Mouse (Mus musculus): ENCODE data around the gene Nr6a1. TPM values are rescaled to one million over a fixed set of nuclear protein-coding genes. Genes with fewer than 3 reads are reported as not detected.

Nr6a1 gene
- polyA plus RNA-seq, 1 experiment from 2014 or later, result 2.0 TPM

DNA sequence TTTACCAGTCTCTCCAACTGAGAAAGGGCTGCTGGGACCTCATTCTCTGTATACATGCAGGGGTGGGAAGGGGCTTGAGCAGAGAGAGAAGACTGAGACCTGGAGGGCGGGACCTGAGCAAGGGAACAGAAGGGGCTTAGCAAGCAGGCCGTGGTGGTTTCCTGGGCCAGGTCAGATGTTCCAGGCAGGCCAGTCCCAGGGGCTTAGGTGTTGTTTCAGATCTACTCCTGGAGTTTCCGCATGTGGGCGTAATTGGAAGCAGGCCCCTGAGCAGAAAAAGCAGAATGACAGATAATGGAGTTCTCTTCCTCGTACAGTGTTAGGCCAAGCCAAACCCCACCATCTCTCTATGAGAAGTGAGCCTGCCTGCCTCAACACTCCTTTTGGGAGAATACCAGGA lies 7.4 kb upstream of the Nr6a1 start:
- no peak for ATAC-seq
- H3K36me3 ChIP-seq, result no peaks in the 10 kb centered on the region
- H3K4me3 ChIP-seq (replicated peaks), result no peak overlapping the region
- H3K9ac ChIP-seq (replicated peaks), result no peak overlapping the region
- peaks cover 25% of the 10 kb centered on the region for H3K4me1 ChIP-seq (replicated peaks)
- H3K9me3 ChIP-seq, result no peaks in the 10 kb centered on the region
- peaks cover 17% of the 10 kb centered on the region for H3K27me3 ChIP-seq
- WGBS, result 47% methylated on average over 5 of the region's 5 CpGs
- H3K27ac ChIP-seq, result no peak overlapping the region
- H3K4me2 ChIP-seq (replicated peaks), result no peak overlapping the region

DNA sequence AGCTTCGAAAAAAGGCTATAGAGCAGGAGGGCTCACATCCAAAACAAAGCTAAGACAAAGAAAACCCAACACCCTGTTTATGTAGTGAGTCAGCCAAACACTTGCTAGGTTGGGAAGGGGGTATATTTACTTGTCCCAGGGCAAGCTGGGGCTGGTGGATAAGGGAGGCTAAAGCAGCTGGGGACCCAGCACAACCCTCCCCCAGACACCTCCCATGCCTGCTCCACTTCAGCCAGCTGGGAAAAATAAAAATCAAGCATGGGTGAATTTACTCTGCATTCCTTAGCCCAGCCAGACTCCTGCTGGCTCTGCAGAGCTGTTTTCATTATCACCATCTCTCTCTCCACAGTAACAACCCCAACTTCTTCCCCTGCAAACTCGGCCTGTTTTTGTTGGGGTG lies 6.4 kb upstream of the Nr6a1 start:
- Histone ChIP-seq H3K4me2 (replicated peaks) (no peak overlapping the region), H3K9me3 (no peaks in the 10 kb centered on the region), H3K9ac (replicated peaks) (no peak overlapping the region), H3K36me3 (no peaks in the 10 kb centered on the region), H3K27me3 (peaks cover 21% of the 10 kb centered on the region), H3K27ac (no peak overlapping the region), H3K4me3 (replicated peaks) (no peak overlapping the region), H3K4me1 (replicated peaks) (peaks cover 25% of the 10 kb centered on the region)
- ATAC-seq, result no peak
- 22% methylated on average over 2 of the region's 2 CpGs for WGBS

DNA sequence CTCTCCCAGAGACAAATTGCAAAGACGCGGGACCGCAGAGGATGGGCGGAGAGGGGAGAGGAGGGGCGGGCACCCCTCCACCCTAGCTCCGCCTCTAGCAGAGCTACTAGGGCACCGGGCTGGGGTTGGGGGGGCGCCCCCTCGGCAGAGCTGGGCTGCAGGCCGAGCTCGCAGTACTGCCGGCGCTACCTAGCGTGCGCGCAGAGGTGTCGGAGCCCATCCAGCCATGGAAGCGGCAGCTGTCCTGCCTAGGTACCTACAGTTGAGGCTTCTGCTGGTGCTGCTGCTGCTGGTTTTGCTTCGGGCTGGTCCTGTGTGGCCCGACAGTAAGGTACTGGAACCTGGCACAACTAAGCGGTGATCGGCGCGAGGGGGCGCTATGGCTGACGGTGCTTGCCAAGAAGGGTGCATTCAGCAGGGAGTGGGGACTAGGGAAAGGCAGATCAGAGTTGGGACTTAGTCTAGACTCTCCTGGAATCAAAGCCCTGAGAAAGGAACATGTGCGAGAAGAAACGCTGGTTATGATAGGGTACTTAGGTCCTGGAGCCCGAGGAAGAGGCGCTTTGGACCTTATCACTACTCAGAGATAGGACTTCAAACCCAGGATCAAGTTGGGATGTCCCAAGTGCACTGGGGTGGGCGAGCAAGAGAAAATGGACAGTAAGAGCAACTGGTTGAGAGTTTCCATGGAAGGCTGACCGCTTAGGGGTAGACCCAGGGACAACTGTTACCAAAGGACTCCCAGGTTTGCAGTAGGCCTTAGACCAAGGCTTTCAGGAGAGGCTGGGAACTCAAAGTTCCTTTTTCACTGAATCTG lies 4.6 kb upstream of the Nr6a1 start, which contains the start of gene Olfml2a:
Gene Olfml2a (plus strand): TSS at position 128 of the 817 bp plus-strand sequence.
- Histone ChIP-seq H3K4me1 (replicated peaks) (peaks cover 26% of the 10 kb centered on the region), H3K4me2 (replicated peaks) (peak within 1 kb of the TSS; percentile 84), H3K9ac (replicated peaks) (peak within 1 kb of the TSS; percentile 60), H3K36me3 (no peaks in the 10 kb centered on the region), H3K27me3 (peaks cover 21% of the 10 kb centered on the region), H3K4me3 (replicated peaks) (peak within 1 kb of the TSS; percentile 45), H3K27ac (no peak within 1 kb of the TSS), H3K9me3 (no peaks in the 10 kb centered on the region)
- ATAC-seq, result peak; percentile 68
- 9% methylated on average over 29 of the region's 32 CpGs for WGBS

DNA sequence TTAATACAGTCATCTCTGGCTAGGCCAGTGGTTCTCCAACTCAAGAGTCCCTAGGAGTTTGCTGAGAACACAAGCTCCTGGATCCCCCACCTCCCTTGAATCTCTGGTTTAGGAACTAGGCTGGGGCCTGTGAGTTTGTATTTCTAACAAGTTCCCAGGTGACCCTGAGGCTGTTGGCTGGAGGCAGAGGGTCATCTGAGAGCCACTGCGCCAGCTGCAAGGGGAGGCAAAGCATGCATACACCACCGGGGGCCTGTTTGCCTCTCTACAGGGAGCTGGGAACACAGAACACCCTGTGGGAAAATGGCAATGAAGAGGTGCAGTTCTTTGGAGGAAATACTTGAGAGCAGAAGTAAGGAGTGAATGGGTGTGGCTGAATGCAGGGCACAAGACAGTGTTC lies 2.8 kb upstream of the Nr6a1 start:
- no peaks in the 10 kb centered on the region for H3K9me3 ChIP-seq
- H3K4me1 ChIP-seq (replicated peaks), result peaks cover 32% of the 10 kb centered on the region
- no peak overlapping the region for H3K4me2 ChIP-seq (replicated peaks)
- WGBS, result 71% methylated on average over 2 of the region's 2 CpGs
- H3K27ac ChIP-seq, result no peak overlapping the region
- no peak overlapping the region for H3K9ac ChIP-seq (replicated peaks)
- H3K36me3 ChIP-seq, result no peaks in the 10 kb centered on the region
- H3K27me3 ChIP-seq, result peaks cover 21% of the 10 kb centered on the region
- ATAC-seq, result no peak
- no peak overlapping the region for H3K4me3 ChIP-seq (replicated peaks)

DNA sequence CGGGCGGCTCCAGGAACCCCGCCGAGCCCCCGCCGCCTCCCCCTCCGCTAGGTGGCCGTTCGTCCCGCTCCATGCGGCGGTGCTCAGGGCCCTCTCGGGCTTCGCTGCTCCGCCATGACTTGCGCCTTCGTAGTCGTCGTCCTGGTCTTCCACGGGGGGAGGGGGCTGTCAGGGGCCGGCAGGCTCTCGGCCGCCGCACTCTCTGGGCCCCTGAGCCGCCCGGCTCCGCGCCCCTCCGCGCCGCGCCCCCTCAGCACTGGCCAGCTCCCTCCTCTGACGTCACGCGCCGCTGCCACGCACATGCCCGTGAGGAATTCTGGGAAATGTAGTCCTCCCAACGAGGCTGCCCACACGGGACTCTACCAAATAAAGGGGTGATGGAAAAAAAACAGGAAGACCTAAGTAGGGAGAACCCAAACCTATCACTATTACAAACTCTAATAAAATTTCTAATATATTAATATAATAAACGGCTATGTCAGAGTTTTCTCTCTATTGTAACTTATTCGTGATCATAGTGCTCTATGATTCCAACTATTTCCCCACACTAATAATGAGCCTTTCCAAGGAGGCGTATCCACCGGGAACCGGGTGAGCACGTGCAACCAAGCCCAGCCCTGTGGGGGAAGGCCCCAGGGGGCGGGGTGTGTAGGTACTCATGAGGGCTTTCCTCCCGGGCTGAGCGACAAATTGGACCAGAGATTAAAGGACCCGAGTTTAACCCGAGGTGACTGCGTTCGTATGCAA lies 1.2 kb downstream of the Nr6a1 start:
- peak overlapping the region; percentile 73 for H3K9ac ChIP-seq (replicated peaks)
- no peak overlapping the region for H3K27ac ChIP-seq
- H3K4me2 ChIP-seq (replicated peaks), result peak overlapping the region; percentile 99
- peak overlapping the region; percentile 72 for H3K4me3 ChIP-seq (replicated peaks)
- H3K36me3 ChIP-seq, result no peaks in the 10 kb centered on the region
- peak; percentile 94 for ATAC-seq
- H3K27me3 ChIP-seq, result peaks cover 31% of the 10 kb centered on the region
- under 1% methylated on average over 41 of the region's 53 CpGs for WGBS
- peaks cover 18% of the 10 kb centered on the region for H3K4me1 ChIP-seq (replicated peaks)
- no peaks in the 10 kb centered on the region for H3K9me3 ChIP-seq

DNA sequence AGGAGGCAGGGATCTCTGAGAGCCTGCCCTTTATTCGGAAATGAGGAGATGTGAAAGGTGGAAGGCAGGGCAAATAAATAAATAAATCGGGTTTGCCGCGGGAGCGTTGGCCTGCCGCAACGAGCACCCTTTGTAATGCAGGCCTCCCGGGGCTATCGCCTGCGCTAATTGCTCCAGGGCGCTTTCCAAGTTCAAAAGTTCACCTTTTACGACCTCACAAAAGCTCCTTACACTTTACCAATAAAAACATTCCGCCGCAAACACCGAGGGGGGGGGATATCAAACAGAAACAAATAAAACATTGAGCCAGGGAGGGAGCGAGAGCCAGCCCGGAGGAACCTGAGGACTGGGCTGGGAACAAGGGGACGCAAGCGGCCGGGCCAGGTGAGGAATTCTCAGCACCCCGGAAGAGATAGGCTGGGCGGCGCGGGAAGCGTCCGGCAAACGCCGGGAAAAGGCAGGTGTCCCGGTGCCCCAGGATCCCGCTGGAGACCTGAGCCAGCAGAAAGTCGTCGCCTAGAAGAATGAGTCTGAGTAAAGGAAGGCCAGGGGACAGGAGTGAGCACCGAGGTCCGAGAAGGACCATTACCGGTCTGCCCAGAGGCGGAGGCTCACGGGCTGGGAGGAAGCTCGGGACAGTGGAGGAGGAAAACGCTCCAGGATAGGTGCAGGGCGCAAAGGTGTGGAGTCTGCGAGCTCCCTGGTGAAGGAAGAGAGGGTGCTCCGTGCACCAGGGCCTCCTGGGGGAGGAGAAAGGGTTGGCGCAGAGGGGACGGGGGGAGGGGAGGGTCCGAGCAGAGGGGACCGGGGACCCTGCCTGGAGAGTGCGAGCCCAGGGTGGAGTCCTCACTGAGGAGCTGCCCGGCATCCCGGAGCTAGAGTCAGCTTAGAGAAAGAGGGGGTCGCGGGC lies 2.1 kb downstream of the Nr6a1 start:
- H3K9me3 ChIP-seq, result no peaks in the 10 kb centered on the region
- peak overlapping the region; percentile 73 for H3K9ac ChIP-seq (replicated peaks)
- peak overlapping the region; percentile 99 for H3K4me2 ChIP-seq (replicated peaks)
- peaks cover 17% of the 10 kb centered on the region for H3K4me1 ChIP-seq (replicated peaks)
- no peak overlapping the region for H3K27ac ChIP-seq
- under 1% methylated on average over 51 of the region's 51 CpGs for WGBS
- no peaks in the 10 kb centered on the region for H3K36me3 ChIP-seq
- H3K27me3 ChIP-seq, result peaks cover 24% of the 10 kb centered on the region
- peak overlapping the region; percentile 72 for H3K4me3 ChIP-seq (replicated peaks)
- ATAC-seq, result peak; percentile 82

DNA sequence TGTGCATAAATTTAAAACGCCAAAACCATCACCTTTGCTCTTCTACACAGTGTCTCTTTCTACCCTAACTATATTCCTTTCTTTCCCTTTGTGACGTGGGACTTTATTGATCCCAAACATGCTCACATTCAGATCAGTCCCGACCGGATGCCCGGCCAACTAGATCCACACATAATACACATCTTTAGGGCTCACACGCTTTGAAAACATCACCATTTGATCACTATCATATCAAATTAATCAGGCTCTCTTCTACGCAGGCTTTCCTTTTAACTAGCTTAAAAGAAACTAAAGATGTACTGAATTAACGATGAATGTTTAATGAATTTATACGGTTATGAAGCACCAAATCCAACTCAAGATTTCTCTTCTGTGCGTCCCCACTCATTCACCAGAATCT lies 2.9 kb downstream of the Nr6a1 start:
- H3K4me2 ChIP-seq (replicated peaks), result peak overlapping the region; percentile 99
- peak overlapping the region; percentile 72 for H3K4me3 ChIP-seq (replicated peaks)
- no peaks in the 10 kb centered on the region for H3K36me3 ChIP-seq
- no peaks in the 10 kb centered on the region for H3K9me3 ChIP-seq
- peak overlapping the region; percentile 73; the same call in 1 of the 2 replicates for H3K9ac ChIP-seq (replicated peaks)
- H3K27me3 ChIP-seq, result peaks cover 20% of the 10 kb centered on the region
- H3K4me1 ChIP-seq (replicated peaks), result peaks cover 17% of the 10 kb centered on the region
- no peak overlapping the region for H3K27ac ChIP-seq
- ATAC-seq, result no peak
- WGBS, result 4% methylated on average over 10 of the region's 10 CpGs

DNA sequence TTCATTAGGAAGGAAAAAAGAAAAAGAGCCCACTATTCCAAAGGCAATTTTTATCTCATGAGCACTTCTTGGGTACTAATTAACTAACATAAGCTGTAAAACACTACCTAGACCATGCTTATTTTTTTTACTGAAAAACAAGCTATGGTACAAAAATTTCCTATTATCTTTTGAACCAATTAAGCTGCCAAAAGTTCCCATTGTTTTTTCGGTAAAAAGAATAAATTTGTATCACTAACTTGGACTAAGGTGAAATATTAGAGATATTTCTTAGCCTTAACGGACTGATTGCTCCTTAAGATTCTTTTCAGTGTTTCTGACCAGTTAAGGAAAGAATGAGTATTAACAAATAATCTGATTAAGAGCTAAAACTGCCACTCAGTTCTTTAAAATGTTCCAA lies 3.6 kb downstream of the Nr6a1 start:
- Histone ChIP-seq H3K9ac (replicated peaks) (no peak overlapping the region), H3K36me3 (no peaks in the 10 kb centered on the region), H3K9me3 (no peaks in the 10 kb centered on the region), H3K4me2 (replicated peaks) (no peak overlapping the region), H3K27ac (no peak overlapping the region), H3K27me3 (peaks cover 16% of the 10 kb centered on the region), H3K4me3 (replicated peaks) (no peak overlapping the region), H3K4me1 (replicated peaks) (peaks cover 17% of the 10 kb centered on the region)
- ATAC-seq, result no peak
- 27% methylated on average over 2 of the region's 2 CpGs for WGBS

DNA sequence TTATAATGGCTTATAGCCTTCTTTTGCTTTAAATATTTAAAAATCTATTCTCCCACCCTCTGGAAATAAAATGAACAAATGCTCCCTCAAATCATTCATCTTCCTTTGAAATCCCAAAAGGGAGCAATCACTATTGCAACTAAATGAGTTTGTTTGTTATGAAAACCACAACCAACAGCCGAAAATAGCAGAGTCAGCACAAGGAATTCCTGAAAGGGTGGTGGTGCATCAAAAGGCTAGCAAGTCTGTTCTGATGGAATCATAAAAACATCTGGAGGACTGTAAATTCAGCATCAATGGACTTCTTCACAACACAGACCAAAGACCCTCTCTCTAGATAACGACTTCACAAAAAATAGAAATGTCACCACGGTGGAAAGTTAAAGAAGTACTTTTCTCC lies 4.0 kb downstream of the Nr6a1 start:
- Histone ChIP-seq H3K27me3 (peaks cover 16% of the 10 kb centered on the region), H3K36me3 (no peaks in the 10 kb centered on the region), H3K9ac (replicated peaks) (no peak overlapping the region), H3K4me2 (replicated peaks) (no peak overlapping the region), H3K4me1 (replicated peaks) (peaks cover 17% of the 10 kb centered on the region), H3K27ac (no peak overlapping the region), H3K9me3 (no peaks in the 10 kb centered on the region), H3K4me3 (replicated peaks) (no peak overlapping the region)
- ATAC-seq, result no peak
- WGBS, result 24% methylated on average over 3 of the region's 3 CpGs

DNA sequence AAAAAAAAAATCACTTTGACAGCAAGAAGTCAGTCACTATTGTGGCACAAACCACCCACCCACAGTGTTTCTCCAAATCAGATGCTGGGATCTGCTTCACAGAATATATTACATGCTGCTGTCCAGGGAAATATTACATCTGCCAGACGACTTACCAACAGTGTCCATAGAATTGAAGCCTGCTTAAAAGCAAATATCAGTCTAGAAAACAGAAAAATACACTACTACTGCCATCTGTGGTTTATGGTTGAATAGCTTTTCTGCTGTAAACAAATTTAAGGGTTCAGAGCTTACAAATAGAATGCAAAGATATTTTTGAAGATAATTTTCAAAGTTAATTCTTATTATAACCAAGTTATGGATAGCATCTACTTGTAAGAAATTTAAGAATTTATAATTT lies 6.1 kb downstream of the Nr6a1 start:
- Histone ChIP-seq H3K9me3 (no peaks in the 10 kb centered on the region), H3K4me1 (replicated peaks) (peaks cover 13% of the 10 kb centered on the region), H3K9ac (replicated peaks) (no peak overlapping the region), H3K4me3 (replicated peaks) (no peak overlapping the region), H3K27me3 (peaks cover 16% of the 10 kb centered on the region), H3K4me2 (replicated peaks) (no peak overlapping the region), H3K27ac (no peak overlapping the region), H3K36me3 (no peaks in the 10 kb centered on the region)
- 14% methylated on average over 1 of the region's 1 CpGs for WGBS
- no peak for ATAC-seq

DNA sequence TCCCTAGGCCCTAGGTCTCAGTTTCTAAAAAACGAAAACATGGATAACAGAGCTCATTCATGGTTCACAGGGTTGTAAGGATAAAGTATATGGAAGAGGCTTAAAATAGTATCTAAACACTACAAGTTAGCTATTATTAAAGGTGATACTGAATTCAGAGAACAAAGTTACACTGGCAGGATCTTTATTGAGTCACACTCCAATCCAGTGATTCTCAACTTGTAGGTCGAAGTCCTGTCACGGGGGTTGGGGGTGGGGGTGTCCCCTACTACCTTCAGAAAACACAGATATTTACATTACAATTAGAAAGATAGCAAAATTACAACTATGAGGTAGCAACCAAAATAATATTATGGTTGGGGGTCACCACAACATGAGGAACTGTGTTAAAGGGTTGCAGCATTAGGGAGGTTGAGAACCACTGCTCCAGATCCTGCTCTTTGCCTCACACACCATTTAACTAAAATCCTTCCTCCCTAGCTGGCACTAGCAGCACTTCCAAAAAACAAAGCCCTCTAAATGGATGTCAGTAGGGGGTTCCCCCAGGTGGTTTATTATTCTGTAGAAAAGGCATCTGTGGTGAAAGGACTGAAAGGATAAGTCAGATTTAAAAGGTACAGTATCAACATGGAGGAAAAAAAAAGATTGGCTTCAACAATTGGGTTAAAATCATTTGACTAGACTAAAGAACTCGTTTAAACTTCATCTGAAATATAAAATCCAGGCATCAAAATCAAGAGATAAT lies 10.4 kb downstream of the Nr6a1 start:
- H3K36me3 ChIP-seq, result no peaks in the 10 kb centered on the region
- no peaks in the 10 kb centered on the region for H3K9me3 ChIP-seq
- no peak for ATAC-seq
- H3K9ac ChIP-seq (replicated peaks), result no peak overlapping the region
- no peak overlapping the region for H3K4me3 ChIP-seq (replicated peaks)
- H3K27me3 ChIP-seq, result peaks cover 2% of the 10 kb centered on the region; the same call in 1 of the 2 replicates
- 16% methylated on average over 4 of the region's 4 CpGs for WGBS
- H3K4me1 ChIP-seq (replicated peaks), result peaks cover 4% of the 10 kb centered on the region; the same call in 1 of the 2 replicates
- H3K4me2 ChIP-seq (replicated peaks), result no peak overlapping the region
- H3K27ac ChIP-seq, result no peak overlapping the region
